Mouse (Mus musculus) cerebellum, adult 2 months (tissue): ENCODE results near the gene Syt16.

Source experiments
- CTCF ChIP-seq: fragments of 200-500 bp; IDR thresholded peaks from 2 replicates; pipeline ENCODE4 v1.5.1; 2011; ENCODE audit warnings: low read depth, mild to moderate bottlenecking, control low read depth, low read length, moderate library complexity, borderline replicate concordance; ENCODE audit not compliant: insufficient read depth
- POLR2A ChIP-seq: fragments of 200-500 bp; IDR thresholded peaks from 2 replicates; pipeline ENCODE4 v1.6.1; 2011; ENCODE audit warnings: low read length, control low read depth, borderline replicate concordance; ENCODE audit not compliant: insufficient read depth

GRCm38 (mm10) chr12:74316989-74317759 lies 319.7 kb downstream of the Syt16 start:
- TF ChIP-seq POLR2A: peak; percentile 38; the same call in 1 of the 2 replicates
- TF ChIP-seq CTCF: peak; percentile 79
